Mouse (Mus musculus) C2C12 (cell line): ENCODE results near the gene Cacng5.

ENCODE experiments used
- CTCF ChIP-seq: IDR thresholded peaks from one replicate; pipeline ENCODE4 v1.5.1; 2011; ENCODE audit not compliant: control insufficient read depth, insufficient read depth, insufficient read length
- MAX ChIP-seq: IDR thresholded peaks from one replicate; pipeline ENCODE4 v1.6.1; 2011; ENCODE audit warnings: mild to moderate bottlenecking, control low read depth
- MYOD1 ChIP-seq: IDR thresholded peaks from one replicate; pipeline ENCODE4 v1.6.1; 2011; ENCODE audit warnings: low read depth; ENCODE audit not compliant: control insufficient read depth, insufficient read length
- USF1 ChIP-seq: IDR thresholded peaks from one replicate; pipeline ENCODE4 v1.6.1; 2011; ENCODE audit warnings: low read depth, mild to moderate bottlenecking, control low read depth, moderate library complexity

DNA sequence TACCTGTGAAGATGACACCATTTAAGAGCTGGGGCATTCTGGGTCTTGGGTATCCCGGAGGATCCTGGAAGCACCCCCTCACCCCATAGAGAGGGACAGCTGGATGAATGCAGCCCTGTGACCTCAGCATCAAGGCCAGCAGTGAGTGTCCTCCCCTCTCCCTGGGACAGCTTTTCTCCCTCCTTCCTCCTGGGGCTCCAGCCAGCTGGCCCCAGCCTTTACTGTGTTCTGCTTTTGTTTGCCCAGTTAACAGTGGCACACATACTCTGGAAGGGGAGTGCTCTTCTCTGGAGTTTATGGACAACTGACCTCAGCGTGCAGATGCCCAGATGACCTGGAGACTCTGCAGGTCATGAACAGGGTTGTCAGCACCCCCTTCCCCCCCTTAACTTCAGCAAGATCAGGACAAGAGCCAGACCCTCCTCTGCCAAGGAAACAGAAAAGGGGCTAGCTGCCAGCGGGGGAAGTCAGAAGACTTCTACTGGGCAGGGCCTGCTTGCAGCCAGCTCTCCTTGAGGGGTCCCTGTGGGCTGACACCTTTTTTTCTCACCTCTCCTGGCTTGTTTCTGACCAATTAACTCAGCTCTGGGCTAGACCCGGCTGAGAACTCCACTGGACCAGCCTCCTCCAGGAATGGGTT, 10.8 kb downstream of the Cacng5 start:
- TF ChIP-seq MAX (no peak), CTCF (no peak), MYOD1 (no peak), USF1 (no peak)
